Mouse (Mus musculus) olfactory bulb, adult 2 months (tissue): ENCODE results near the gene Zfp148. TPM values are rescaled to one million over a fixed set of nuclear protein-coding genes. Genes with fewer than 3 reads are reported as not detected.

Experiments used
- H3K27ac ChIP-seq: fragments of 200-500 bp; 2 replicates; pipeline ENCODE4 v1.5.1; 2012; ENCODE audit warnings: low read depth, low read length; ENCODE audit not compliant: insufficient read depth
- H3K4me1 ChIP-seq: fragments of 200-500 bp; 2 replicates; pipeline ENCODE4 v1.6.1; 2012; ENCODE audit warnings: low read length; ENCODE audit not compliant: control insufficient read depth, insufficient read depth
- H3K4me3 ChIP-seq: fragments of 200-500 bp; 2 replicates; pipeline ENCODE4 v1.5.1; 2012; ENCODE audit warnings: mild to moderate bottlenecking, low read depth, low read length, moderate library complexity; ENCODE audit not compliant: insufficient read depth
- CTCF ChIP-seq: fragments of 200-500 bp; IDR thresholded peaks from 2 replicates; pipeline ENCODE4 v1.5.1; 2012; ENCODE audit warnings: low read depth, mild to moderate bottlenecking, low read length, moderate library complexity; ENCODE audit not compliant: insufficient read depth
- POLR2A ChIP-seq: fragments of 200-500 bp; IDR thresholded peaks from 2 replicates; pipeline ENCODE4 v1.6.1; 2012; ENCODE audit warnings: mild to moderate bottlenecking, low read depth, low read length, moderate library complexity; ENCODE audit not compliant: insufficient read depth
- WGBS: fragments of 180-500 bp; shearing (Covaris S2); methylation state at CpG from one replicate; pipeline ENCODE4 v1.1.7; 2018; 5-methylcytosine and 5-hydroxymethylcytosine counted together
- polyA plus RNA-seq: library from polyadenylated mRNA; stranded (reverse); fragments of >200 nt; gene quantifications from 2 replicates; pipeline ENCODE4 v1.2.4, GENCODE M21; 2012; ENCODE audit warnings: low replicate concordance; ENCODE audit not compliant: missing spikeins, insufficient read depth, insufficient read length

Gene Zfp148
- polyA plus RNA-seq, 1 experiment: 48.4 TPM

- no peak overlapping the region for H3K4me3 ChIP-seq
- H3K27ac ChIP-seq: no peak overlapping the region
- H3K4me1 ChIP-seq: peaks cover 11% of the 10 kb centered on the region
- 69% methylated on average over 4 of the region's 4 CpGs for WGBS
- TF ChIP-seq POLR2A (no peak), CTCF (no peak)
Measured at GRCm38 (mm10) chr16:33522516-33522915, 141.9 kb downstream of the Zfp148 start.

DNA sequence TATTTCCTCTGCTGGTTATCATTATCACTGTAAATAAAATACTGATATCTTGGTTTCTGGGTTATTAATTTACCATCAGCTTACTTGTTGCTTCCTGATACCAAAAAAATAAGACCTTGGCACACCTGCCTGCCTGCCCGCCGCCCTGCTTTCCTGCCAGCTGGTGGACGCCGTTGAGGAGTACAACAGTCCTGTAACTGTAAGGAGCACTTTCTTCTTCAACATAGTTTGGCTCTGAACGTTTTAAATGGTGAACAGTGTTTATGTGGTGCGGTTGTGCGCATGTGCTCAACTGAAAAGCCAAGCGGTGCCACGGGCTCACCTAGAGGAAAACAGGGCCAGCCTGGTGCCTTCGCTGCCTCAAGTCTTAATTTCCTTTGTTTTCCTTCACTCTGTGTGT is 142.9 kb downstream of the Zfp148 start:
- Histone ChIP-seq H3K27ac (no peak overlapping the region), H3K4me3 (no peak overlapping the region), H3K4me1 (peaks cover 4% of the 10 kb centered on the region)
- 67% methylated on average over 10 of the region's 10 CpGs for WGBS
- no peak for TF ChIP-seq CTCF
- TF ChIP-seq POLR2A: no peak

- TF ChIP-seq CTCF: no peak
- Histone ChIP-seq H3K4me1 (peaks cover 10% of the 10 kb centered on the region; the same call in 1 of the 2 replicates), H3K4me3 (no peak overlapping the region), H3K27ac (no peak overlapping the region)
- 48% methylated on average over 11 of the region's 11 CpGs for WGBS
Measured at GRCm38 (mm10) chr16:33529502-33530454, 149.1 kb downstream of the Zfp148 start.

DNA sequence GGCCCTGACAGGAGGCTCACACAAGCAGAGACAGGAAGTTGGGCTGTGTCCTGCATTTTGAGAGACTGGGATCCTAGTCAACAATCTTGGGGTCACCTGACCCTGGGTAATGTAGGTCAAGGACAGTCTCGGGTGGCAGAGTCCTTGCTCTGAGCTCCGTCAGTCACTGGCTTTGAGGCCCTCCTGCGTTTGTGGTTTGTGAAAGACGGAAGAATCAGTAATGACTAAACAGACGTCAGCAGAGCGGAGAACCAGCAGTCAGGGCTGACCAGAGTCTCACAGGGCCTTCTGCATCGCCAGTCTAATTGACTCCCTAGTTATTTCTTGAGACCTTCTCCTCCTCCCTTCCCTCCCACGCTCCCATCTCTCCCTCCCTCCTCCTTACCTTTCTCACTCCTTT is 150.5 kb downstream of the Zfp148 start:
- Histone ChIP-seq H3K4me1 (peaks cover 10% of the 10 kb centered on the region; the same call in 1 of the 2 replicates), H3K27ac (no peak overlapping the region), H3K4me3 (no peak overlapping the region)
- 67% methylated on average over 8 of the region's 8 CpGs for WGBS
- no peak for TF ChIP-seq CTCF
- TF ChIP-seq POLR2A: no peak

- WGBS: 85% methylated on average over 8 of the region's 8 CpGs
- Histone ChIP-seq H3K4me3 (no peak overlapping the region), H3K4me1 (peaks cover 5% of the 10 kb centered on the region), H3K27ac (no peak overlapping the region)
- TF ChIP-seq CTCF: no peak
- TF ChIP-seq POLR2A: no peak
Measured at GRCm38 (mm10) chr16:33536456-33536855, 155.8 kb downstream of the Zfp148 start.

DNA sequence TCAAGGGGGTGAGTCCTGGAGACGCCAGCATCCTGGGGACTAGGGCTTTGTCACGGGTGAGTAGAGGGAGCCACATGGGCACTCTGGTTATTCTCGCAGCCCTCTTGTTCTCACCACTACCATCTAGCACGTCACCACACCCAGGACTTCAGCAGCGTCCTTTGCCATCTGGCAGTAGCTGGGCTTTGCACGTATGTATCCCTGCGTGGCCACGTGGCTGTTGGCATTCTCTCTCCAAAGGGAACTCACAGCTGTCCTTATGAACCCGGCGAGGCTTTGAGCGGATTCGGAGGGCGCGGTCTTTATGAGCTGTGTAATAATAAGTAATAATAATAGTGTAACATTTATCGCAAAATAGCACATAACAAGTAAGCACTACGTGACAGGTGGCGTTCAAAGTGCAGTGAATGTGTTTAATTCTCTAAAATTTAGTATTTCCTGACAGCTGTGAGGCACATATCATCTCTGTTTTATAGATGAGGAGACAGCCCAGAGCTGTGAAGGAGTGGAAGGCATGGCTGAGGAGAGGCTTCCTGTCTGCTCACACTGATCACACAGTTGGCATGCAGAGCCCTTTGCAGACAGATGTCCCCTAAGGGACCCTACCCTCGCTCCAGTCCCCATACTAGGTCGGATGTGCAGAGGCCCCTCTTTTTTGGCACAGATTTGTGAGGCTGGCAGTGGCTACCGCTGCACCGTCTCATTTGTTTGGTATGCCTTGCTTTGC is 157.0 kb downstream of the Zfp148 start:
- WGBS: 73% methylated on average over 21 of the region's 21 CpGs
- Histone ChIP-seq H3K4me3 (no peak overlapping the region), H3K4me1 (peaks cover 5% of the 10 kb centered on the region), H3K27ac (no peak overlapping the region)
- no peak for TF ChIP-seq POLR2A
- no peak for TF ChIP-seq CTCF

DNA sequence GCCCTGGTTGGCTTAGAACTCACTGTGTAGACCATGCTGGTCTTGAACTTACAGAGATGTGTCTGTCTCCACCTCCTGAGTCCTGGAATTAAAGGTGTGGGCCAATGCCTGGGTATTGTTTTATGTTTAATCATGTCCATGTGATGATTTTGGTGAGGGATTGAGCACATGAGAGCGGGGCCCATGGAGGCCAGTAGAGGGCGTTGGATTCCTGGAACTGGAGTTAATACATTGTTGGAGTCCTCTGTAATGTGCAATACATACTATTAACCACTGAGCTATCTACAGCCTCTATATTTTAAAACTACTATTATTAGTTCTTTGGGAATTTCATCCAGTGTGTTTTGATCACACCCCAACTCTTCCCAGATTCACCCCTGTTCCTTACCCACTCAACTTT is 163.7 kb downstream of the Zfp148 start:
- Histone ChIP-seq H3K4me3 (no peak overlapping the region), H3K27ac (no peak overlapping the region), H3K4me1 (no peaks in the 10 kb centered on the region)
- TF ChIP-seq CTCF (no peak), POLR2A (no peak)
- 96% methylated on average over 2 of the region's 2 CpGs for WGBS

DNA sequence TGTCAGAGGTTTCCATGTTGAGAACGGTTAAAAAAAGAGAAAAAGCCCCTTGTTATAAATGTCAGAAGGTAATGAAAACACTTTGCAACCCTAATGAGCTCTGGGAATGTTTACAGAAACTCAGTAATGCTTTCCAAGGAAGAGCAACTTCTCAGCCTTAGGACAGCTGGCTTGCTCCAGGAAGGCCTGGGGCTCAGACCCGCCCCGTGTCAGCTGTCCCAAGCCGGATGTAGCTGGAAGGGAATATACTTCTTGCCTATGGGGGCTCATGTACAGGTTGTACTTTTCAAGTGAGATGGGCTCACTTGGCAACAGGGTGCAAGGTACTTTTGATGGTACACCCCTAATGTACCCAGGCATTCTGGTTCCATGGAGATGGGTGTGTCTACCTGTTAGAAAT is 164.9 kb downstream of the Zfp148 start:
- TF ChIP-seq CTCF (no peak), POLR2A (no peak)
- Histone ChIP-seq H3K4me1 (no peaks in the 10 kb centered on the region), H3K27ac (no peak overlapping the region), H3K4me3 (no peak overlapping the region)
- 79% methylated on average over 4 of the region's 4 CpGs for WGBS
